Mouse (Mus musculus): ENCODE measurements around the gene Tmem125.

- no peak for TF ChIP-seq CTCF (IDR thresholded peaks at IDR 0.05; ENCODE audit: control insufficient read depth, insufficient read depth, insufficient replicate concordance, low read depth, low read length)
- TF ChIP-seq POLR2A (IDR thresholded peaks at IDR 0.05; ENCODE audit: control insufficient read depth, low read depth, low read length) = no peak
Measured at GRCm38 (mm10) chr4:118500792-118501191, 43.1 kb downstream of the Tmem125 start.
